Mouse (Mus musculus) heart, embryonic 14.5 days (tissue): ENCODE data around the gene Ugt1a7c. TPM values are rescaled to one million over a fixed set of nuclear protein-coding genes. Genes with fewer than 3 reads are reported as not detected.

Experiments
- ATAC-seq: fragments of 200-750 bp; cut with Nextera tagmentation; 2 replicates; pipeline ENCODE4 v1.8.0; 2017; ENCODE audit warnings: low read depth, moderate TSS enrichment; ENCODE audit not compliant: insufficient number of reproducible peaks, insufficient read depth, low FRiP score
- H3K27ac ChIP-seq, 2 experiments: fragments of 200-500 bp in 1 of 2; fragments of 300-500 bp in 1 of 2; sonication (generic) in 1 of 2; replicated peaks in 1 of 2; 2 replicates each; pipeline ENCODE4 v1.5.1; 2012 to 2014; ENCODE audit warnings: low read depth in 2 of 2, low read length in 2 of 2, control low read depth in 1 of 2, mild to moderate bottlenecking in 1 of 2, mixed read lengths in 1 of 2; ENCODE audit not compliant: control insufficient read depth in 1 of 2, insufficient read depth in 1 of 2
- H3K27me3 ChIP-seq: fragments of 300-500 bp; sonication (generic); 2 replicates; pipeline ENCODE4 v1.6.1; 2014; ENCODE audit warnings: mild to moderate bottlenecking, low read length, control low read depth; ENCODE audit not compliant: control insufficient read depth, insufficient read depth
- H3K36me3 ChIP-seq: fragments of 300-500 bp; sonication (generic); 2 replicates; pipeline ENCODE4 v1.6.1; 2014; ENCODE audit warnings: mild to moderate bottlenecking, control low read depth, low read length, mixed read lengths; ENCODE audit not compliant: control insufficient read depth, insufficient read depth
- H3K4me1 ChIP-seq, 2 experiments: fragments of 200-500 bp in 1 of 2; fragments of 300-500 bp in 1 of 2; sonication (generic) in 1 of 2; 2 replicates each; pipeline ENCODE4 v1.6.1; 2012 to 2014; ENCODE audit warnings: low read length in 2 of 2, control low read depth in 1 of 2, mixed read lengths in 1 of 2; ENCODE audit not compliant: control insufficient read depth in 2 of 2, insufficient read depth in 2 of 2
- H3K4me2 ChIP-seq: fragments of 300-500 bp; sonication (generic); 2 replicates; pipeline ENCODE4 v1.6.1; 2014; ENCODE audit warnings: mild to moderate bottlenecking, low read length
- H3K4me3 ChIP-seq, 2 experiments: fragments of 200-500 bp in 1 of 2; fragments of 300-500 bp in 1 of 2; sonication (generic) in 1 of 2; 2 replicates each; pipeline ENCODE4 v1.5.1; 2012 to 2014; ENCODE audit warnings: low read length in 2 of 2, mild to moderate bottlenecking in 2 of 2, control low read depth in 1 of 2, low read depth in 1 of 2, moderate library complexity in 1 of 2; ENCODE audit not compliant: control insufficient read depth in 1 of 2, insufficient read depth in 1 of 2
- H3K9ac ChIP-seq: fragments of 300-500 bp; sonication (generic); 2 replicates; pipeline ENCODE4 v1.6.1; 2014; ENCODE audit warnings: mild to moderate bottlenecking, low read length
- H3K9me3 ChIP-seq: fragments of 300-500 bp; sonication (generic); 2 replicates; pipeline ENCODE4 v1.6.1; 2016; ENCODE audit warnings: low read length, control low read depth; ENCODE audit not compliant: control insufficient read depth
- whole genome bisulfite sequencing: fragments of 180-500 bp; shearing (Covaris S2); extraction: QIAGEN DNeasy Blood & Tissue Kit; methylation state at CpG from one replicate; pipeline ENCODE4 v1.1.7; 2014; 5-methylcytosine and 5-hydroxymethylcytosine counted together
- polyA plus RNA-seq: library from polyadenylated mRNA; unstranded; fragments of >200 nt; fragmentation: Nextera tagmentation; extraction: Ambion mirVana; gene quantifications from 2 replicates; pipeline ENCODE4 v1.2.1, GENCODE M21; 2014

Gene Ugt1a7c
- polyA plus RNA-seq, 1 experiment from 2014 or later, result 1.0 TPM

GRCm38 (mm10) chr1:88230981-88231802, 136.3 kb downstream of the Ugt1a7c start:
- H3K4me3 ChIP-seq, result no peak overlapping the region
- H3K27me3 ChIP-seq, result no peaks in the 10 kb centered on the region
- no peaks in the 10 kb centered on the region for H3K4me1 ChIP-seq
- 65% methylated on average over 6 of the region's 6 CpGs for whole genome bisulfite sequencing
- no peak for ATAC-seq
- no peak overlapping the region for H3K9ac ChIP-seq
- no peaks in the 10 kb centered on the region for H3K36me3 ChIP-seq
- H3K9me3 ChIP-seq, result peaks cover 100% of the 10 kb centered on the region
- H3K27ac ChIP-seq, result no peak overlapping the region
- no peak overlapping the region for H3K4me2 ChIP-seq

GRCm38 (mm10) chr1:88231803-88232499, 137.1 kb downstream of the Ugt1a7c start:
- H3K9ac ChIP-seq, result no peak overlapping the region
- H3K27ac ChIP-seq, result no peak overlapping the region
- no peak overlapping the region for H3K4me2 ChIP-seq
- ATAC-seq, result no peak
- peaks cover 98% of the 10 kb centered on the region for H3K9me3 ChIP-seq
- H3K4me1 ChIP-seq, result no peaks in the 10 kb centered on the region
- 57% methylated on average over 7 of the region's 7 CpGs for WGBS
- H3K27me3 ChIP-seq, result no peaks in the 10 kb centered on the region
- H3K4me3 ChIP-seq, result no peak overlapping the region
- H3K36me3 ChIP-seq, result no peaks in the 10 kb centered on the region

GRCm38 (mm10) chr1:88232664-88233380, 138.0 kb downstream of the Ugt1a7c start:
- H3K4me3 ChIP-seq, result no peak overlapping the region
- 53% methylated on average over 3 of the region's 3 CpGs for WGBS
- no peak for ATAC-seq
- H3K27me3 ChIP-seq, result no peaks in the 10 kb centered on the region
- H3K4me2 ChIP-seq, result no peak overlapping the region
- no peaks in the 10 kb centered on the region for H3K36me3 ChIP-seq
- H3K9me3 ChIP-seq, result peaks cover 98% of the 10 kb centered on the region
- H3K4me1 ChIP-seq, result no peaks in the 10 kb centered on the region
- no peak overlapping the region for H3K9ac ChIP-seq
- no peak overlapping the region for H3K27ac ChIP-seq

GRCm38 (mm10) chr1:88233421-88234247, 138.8 kb downstream of the Ugt1a7c start:
- Histone ChIP-seq H3K27me3 (no peaks in the 10 kb centered on the region), H3K4me3 (no peak overlapping the region), H3K9ac (no peak overlapping the region), H3K4me2 (no peak overlapping the region), H3K4me1 (no peaks in the 10 kb centered on the region), H3K36me3 (no peaks in the 10 kb centered on the region), H3K27ac (no peak overlapping the region), H3K9me3 (peaks cover 98% of the 10 kb centered on the region)
- WGBS, result 62% methylated on average over 14 of the region's 14 CpGs
- no peak for ATAC-seq

GRCm38 (mm10) chr1:88234248-88234610, 139.4 kb downstream of the Ugt1a7c start:
- 54% methylated on average over 4 of the region's 4 CpGs for WGBS
- no peaks in the 10 kb centered on the region for H3K4me1 ChIP-seq
- H3K4me3 ChIP-seq, result no peak overlapping the region
- H3K9me3 ChIP-seq, result peaks cover 98% of the 10 kb centered on the region
- no peaks in the 10 kb centered on the region for H3K36me3 ChIP-seq
- H3K27ac ChIP-seq, result no peak overlapping the region
- no peak overlapping the region for H3K9ac ChIP-seq
- H3K4me2 ChIP-seq, result no peak overlapping the region
- ATAC-seq, result no peak
- H3K27me3 ChIP-seq, result no peaks in the 10 kb centered on the region

- ATAC-seq, result no peak
- Histone ChIP-seq H3K27ac (no peak overlapping the region), H3K4me1 (no peaks in the 10 kb centered on the region), H3K9me3 (peaks cover 98% of the 10 kb centered on the region), H3K9ac (no peak overlapping the region), H3K4me3 (no peak overlapping the region), H3K36me3 (no peaks in the 10 kb centered on the region), H3K27me3 (no peaks in the 10 kb centered on the region), H3K4me2 (no peak overlapping the region)
- WGBS, result 38% methylated on average over 5 of the region's 5 CpGs
Observed at GRCm38 (mm10) chr1:88234646-88235045, 139.8 kb downstream of the Ugt1a7c start.
